Mouse (Mus musculus) testis, adult 2 months (tissue): ENCODE data around the gene Mrgpra2b.
"Not testable (repeated sequence)": the region's sequence is repeated elsewhere in the genome, so short reads cannot be mapped to it uniquely, and the experiment has no call there.

Experiments used
- CTCF ChIP-seq: fragments of 200-500 bp; IDR thresholded peaks from 2 replicates; pipeline ENCODE4 v1.5.1; 2012; ENCODE audit warnings: low read depth, mild to moderate bottlenecking, inconsistent platforms, low read length, moderate library complexity; ENCODE audit not compliant: control insufficient read depth, insufficient read depth, insufficient replicate concordance
- POLR2A ChIP-seq: fragments of 200-500 bp; IDR thresholded peaks from 2 replicates; pipeline ENCODE4 v1.6.1; 2012; ENCODE audit warnings: low read depth, mild to moderate bottlenecking, inconsistent platforms, low read length, moderate library complexity; ENCODE audit not compliant: control insufficient read depth

- TF ChIP-seq CTCF, POLR2A: not testable (repeated sequence)
Measured at GRCm38 (mm10) chr7:47483181-47483580, 45.5 kb downstream of the Mrgpra2b start.
